Mouse (Mus musculus): Measurements from ENCODE around the gene Cracr2b. TPM values are rescaled to one million over a fixed set of nuclear protein-coding genes. Genes with fewer than 3 reads are reported as not detected.
"Not testable (repeated sequence)": the region's sequence is repeated elsewhere in the genome, so short reads cannot be mapped to it uniquely, and the experiment has no call there.

Gene Cracr2b
- polyA plus RNA-seq, 1 experiment from 2014 or later, result 9.9 TPM

DNA sequence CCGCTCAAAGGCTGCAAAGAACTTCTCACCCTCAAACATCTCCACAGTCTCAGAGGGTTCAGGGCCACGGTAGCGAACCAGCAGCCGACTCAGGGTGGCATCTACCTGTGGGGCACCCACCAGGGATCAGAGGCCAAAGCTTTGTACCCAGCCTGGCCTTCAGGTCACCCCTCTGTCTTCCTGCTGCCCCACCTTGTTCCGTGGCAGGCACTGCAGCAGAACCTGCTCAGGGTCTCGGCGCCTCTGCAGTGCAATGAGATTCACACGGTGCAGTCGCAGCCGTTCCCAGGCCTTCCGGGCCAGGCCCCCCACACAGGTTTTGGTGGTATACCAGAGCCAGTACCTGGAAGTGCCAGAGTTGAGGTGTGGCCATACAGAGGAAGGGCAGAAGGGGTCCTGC lies 21.1 kb upstream of the Cracr2b start:
- in situ Hi-C loops (cut with MboI; ENCODE audit: low pct_unique_long_range_greater_than_20kb), result no loop called here
- ChIA-PET CTCF (interaction anchor here (1.5 to 2.7 kb wide), 4 partner anchors 12 to 100 kb away, joined by 4 to 13 read pairs (median 8); no protein-coding TSS in a partner anchor), POLR2A (interaction anchor here (0.6 to 1.1 kb wide), 2 partner anchors 27 to 193 kb away, joined by 3 to 4 read pairs; no protein-coding TSS in a partner anchor)
- TF ChIP-seq CTCF (IDR thresholded peaks at IDR 0.05), result no peak
- H3K27me3 ChIP-seq, result no peaks in the 10 kb centered on the region
- no peak for DNase-seq (ENCODE audit: low read depth, low spot score)
- no peak for ATAC-seq

- in situ Hi-C loops (cut with MboI; ENCODE audit: low pct_unique_long_range_greater_than_20kb), result no loop called here
- POLR2A ChIA-PET, result interaction anchor here (1.1 kb wide), 1 partner anchor 26 kb away, joined by 3 read pairs; no protein-coding TSS in a partner anchor
- no peaks in the 10 kb centered on the region for H3K27me3 ChIP-seq
- ATAC-seq (no peak), DNase-seq (ENCODE audit: low read depth, low spot score) (no peak)
- CTCF ChIA-PET, result interaction anchor here (1.1 to 2.7 kb wide), 5 partner anchors 13 to 101 kb away, joined by 3 to 13 read pairs (median 7); no protein-coding TSS in a partner anchor
- TF ChIP-seq CTCF (IDR thresholded peaks at IDR 0.05), result no peak
These were observed 20.3 kb upstream of the Cracr2b start for GRCm38 (mm10) chr7:141440613-141441012.

DNA sequence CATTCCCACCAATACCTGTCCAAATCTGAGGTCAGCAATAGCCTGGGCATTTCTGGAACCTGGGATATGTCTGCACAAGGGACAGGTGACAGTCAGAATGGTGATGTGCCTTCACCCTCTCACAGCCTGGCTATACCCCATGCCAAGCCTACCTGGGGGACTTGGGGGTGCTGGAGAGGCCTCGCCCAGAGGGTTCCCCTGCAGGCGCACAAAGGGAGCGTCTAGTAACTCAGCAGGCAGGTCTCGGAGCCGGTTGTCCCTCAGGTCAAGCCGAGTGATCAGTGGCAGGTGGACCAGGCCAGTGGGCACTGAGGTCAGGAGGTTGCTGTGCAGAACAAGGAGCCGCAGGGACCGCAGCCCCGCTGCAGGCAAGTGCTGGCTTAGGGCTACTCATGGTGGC lies 19.4 kb upstream of the Cracr2b start:
- no peaks in the 10 kb centered on the region for H3K27me3 ChIP-seq
- ChIA-PET POLR2A (no interaction called here), CTCF (interaction anchor here (1.1 to 2.7 kb wide), 5 partner anchors 29 to 102 kb away, joined by 3 to 13 read pairs (median 7); partner anchors contain the start of gene Gatd1)
- in situ Hi-C loops (cut with MboI; ENCODE audit: low pct_unique_long_range_greater_than_20kb), result no loop called here
- TF ChIP-seq CTCF (IDR thresholded peaks at IDR 0.05), result no peak
- DNase-seq (ENCODE audit: low read depth, low spot score) (no peak), ATAC-seq (no peak)

- in situ Hi-C loops (cut with MboI; ENCODE audit: low pct_unique_long_range_greater_than_20kb), result no loop called here
- no peak for ATAC-seq
- no peak for TF ChIP-seq CTCF (IDR thresholded peaks at IDR 0.05)
These were observed 18.7 kb upstream of the Cracr2b start for GRCm38 (mm10) chr7:141442199-141442598.

DNA sequence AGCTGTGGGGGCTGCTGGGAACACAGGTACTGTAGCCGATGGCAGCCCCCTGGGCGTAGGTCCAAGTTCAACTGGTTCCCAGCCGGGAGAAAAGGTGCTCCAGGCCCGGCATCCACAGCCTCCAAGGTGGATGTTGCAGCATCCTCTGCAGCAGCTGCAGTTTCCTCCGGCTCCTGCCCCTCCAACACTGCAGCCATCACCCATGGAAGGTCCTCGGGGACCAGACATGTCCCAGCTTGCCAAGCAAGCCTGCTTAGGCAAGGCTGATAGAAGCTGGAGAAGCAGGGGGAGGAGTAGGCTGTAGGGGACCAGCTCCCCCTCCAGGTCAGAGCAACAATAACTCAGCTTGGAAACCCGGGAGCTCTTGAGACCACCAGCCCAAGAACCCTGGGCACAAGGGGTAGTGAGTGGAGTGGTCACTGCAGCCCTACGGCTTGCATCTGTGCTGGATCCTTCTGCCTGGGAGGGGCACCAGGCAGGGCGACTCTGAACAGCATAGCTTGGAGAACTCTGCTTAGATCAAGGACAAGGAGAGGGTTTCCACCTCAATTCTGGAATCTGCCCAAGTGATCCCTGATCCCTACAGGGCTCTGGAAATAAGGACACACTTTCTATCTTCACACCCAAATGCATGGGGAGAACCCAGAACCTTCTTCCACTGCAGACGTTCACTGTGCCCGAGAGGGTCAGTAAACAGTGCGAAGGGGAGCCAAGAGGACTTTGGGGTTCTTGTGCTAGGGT lies 17.6 kb upstream of the Cracr2b start:
- ATAC-seq, result peak; percentile 28

More at GRCm38 (mm10) chr7:141442199-141442598, 18.7 kb upstream of the Cracr2b start:
- no peaks in the 10 kb centered on the region for H3K27me3 ChIP-seq
- ChIA-PET CTCF (interaction anchor here (1.2 to 2.1 kb wide), 4 partner anchors 13 to 100 kb away, joined by 3 to 11 read pairs (median 5); partner anchors contain the start of genes Cend1 and Gatd1), POLR2A (interaction anchor here (1.1 to 1.4 kb wide), 2 partner anchors 34 to 35 kb away, joined by 3 read pairs; no protein-coding TSS in a partner anchor)
- no peak for DNase-seq (ENCODE audit: low read depth, low spot score)

DNA sequence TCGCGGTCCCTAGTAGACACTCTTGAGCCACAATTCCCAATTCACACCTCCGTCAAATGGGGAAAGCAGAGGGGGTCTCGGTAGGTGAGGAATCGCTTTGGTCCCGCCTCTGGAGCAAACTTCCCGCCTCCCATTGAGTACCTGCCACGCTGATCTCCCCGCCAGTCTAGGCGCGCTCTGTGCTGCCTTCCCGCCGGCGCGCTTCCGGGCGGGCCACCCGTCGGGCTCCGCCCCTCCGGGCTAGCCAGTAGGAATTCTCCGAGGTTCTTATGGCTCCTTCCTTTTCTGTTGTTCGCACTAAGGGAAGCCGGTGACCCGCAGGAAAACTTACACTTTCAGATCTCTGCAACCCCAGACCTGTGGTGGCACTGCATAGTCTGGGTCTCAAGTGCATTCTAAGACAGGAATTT lies 17.1 kb upstream of the Cracr2b start, which contains the start of gene Pidd1:
TSS of gene Pidd1 (minus strand) at position 198 of the 410 bp plus-strand sequence.
- no peak for TF ChIP-seq CTCF (IDR thresholded peaks at IDR 0.05)
- no peak for DNase-seq (ENCODE audit: low read depth, low spot score)
- in situ Hi-C loops (cut with MboI; ENCODE audit: low pct_unique_long_range_greater_than_20kb), result no loop called here
- CTCF ChIA-PET, result interaction anchor here (1.2 to 1.8 kb wide), 3 partner anchors 15 to 36 kb away, joined by 3 to 6 read pairs (median 4); partner anchors contain the start of gene Cend1
- POLR2A ChIA-PET, result interaction anchor here (1.4 kb wide), 2 partner anchors 25 to 33 kb away, joined by 3 to 4 read pairs; no protein-coding TSS in a partner anchor
- ATAC-seq, result peak; percentile 59
- no peaks in the 10 kb centered on the region for H3K27me3 ChIP-seq

More for the DNA sequence above, 17.6 kb upstream of the Cracr2b start:
- no peaks in the 10 kb centered on the region for H3K27me3 ChIP-seq
- ChIA-PET POLR2A (interaction anchor here (1.4 kb wide), 1 partner anchor 34 kb away, joined by 3 read pairs; no protein-coding TSS in a partner anchor), CTCF (interaction anchor here (1.2 to 2.1 kb wide), 5 partner anchors 14 to 101 kb away, joined by 3 to 11 read pairs (median 4); partner anchors contain the start of genes Cend1 and Gatd1)
- in situ Hi-C loops (cut with MboI; ENCODE audit: low pct_unique_long_range_greater_than_20kb), result no loop called here
- TF ChIP-seq CTCF (IDR thresholded peaks at IDR 0.05), result no peak
- no peak for DNase-seq (ENCODE audit: low read depth, low spot score)

- CTCF ChIA-PET; ATAC-seq; H3K27me3 ChIP-seq; DNase-seq (ENCODE audit: low read depth, low spot score); in situ Hi-C loops (cut with MboI; ENCODE audit: low pct_unique_long_range_greater_than_20kb): not testable (repeated sequence)
- POLR2A ChIA-PET, result interaction anchor here (0.8 to 1.1 kb wide), 2 partner anchors 10 to 22 kb away, joined by 3 read pairs; no protein-coding TSS in a partner anchor
These were observed 14.5 kb upstream of the Cracr2b start for GRCm38 (mm10) chr7:141446374-141446773.

DNA sequence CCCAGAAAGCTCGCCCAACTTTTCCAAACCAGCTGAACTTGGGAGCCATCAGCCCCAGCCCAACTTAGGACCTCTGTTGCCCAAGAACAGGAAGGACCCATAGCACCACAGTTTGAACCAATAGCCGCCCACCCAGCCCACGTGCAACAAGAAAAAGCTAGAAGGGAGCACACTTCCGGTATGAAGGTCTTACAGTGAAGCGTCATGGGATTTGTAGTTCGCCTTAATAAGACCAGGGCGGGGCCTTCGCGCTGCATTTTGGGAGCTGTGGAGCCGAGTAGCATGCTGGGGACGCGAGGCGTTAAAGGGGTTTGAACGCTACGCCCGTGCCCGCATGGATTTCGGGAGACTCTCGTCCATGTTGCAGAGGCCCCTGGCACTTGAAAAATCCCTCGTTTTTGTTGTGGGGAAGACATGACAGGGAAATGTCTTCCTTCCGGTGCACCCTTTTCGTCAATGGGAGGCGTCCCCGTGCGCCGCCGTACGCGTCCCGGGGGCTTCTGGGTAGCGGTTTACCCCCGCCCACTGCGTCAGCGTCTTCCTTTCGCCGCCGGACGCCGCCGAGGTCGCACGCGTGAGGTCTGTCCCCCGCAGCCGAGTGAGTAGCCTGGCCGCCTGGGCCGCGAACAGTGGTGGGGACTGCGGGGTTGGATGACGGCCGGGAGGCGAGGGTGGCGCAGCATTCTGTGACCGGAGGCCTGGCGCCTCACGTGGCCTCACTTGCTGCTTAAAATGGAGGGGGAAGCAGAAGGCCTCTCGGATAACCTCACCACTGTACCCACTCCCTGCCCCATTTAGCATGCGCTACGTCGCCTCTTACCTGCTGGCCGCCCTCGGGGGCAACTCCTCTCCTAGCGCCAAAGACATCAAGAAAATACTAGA lies 13.5 kb upstream of the Cracr2b start, which contains the start of gene Rplp2:
TSS of gene Rplp2 (plus strand) at position 261 of the 882 bp plus-strand sequence.
- POLR2A ChIA-PET, result interaction anchor here (0.8 to 1.1 kb wide), 2 partner anchors 9 to 21 kb away, joined by 3 read pairs; no protein-coding TSS in a partner anchor
- no peaks in the 10 kb centered on the region for H3K27me3 ChIP-seq
- no peak for DNase-seq (ENCODE audit: low read depth, low spot score)
- CTCF ChIA-PET, result interaction anchor here (1.4 kb wide), 1 partner anchor 39 kb away, joined by 3 read pairs; no protein-coding TSS in a partner anchor
- in situ Hi-C loops (cut with MboI; ENCODE audit: low pct_unique_long_range_greater_than_20kb), result no loop called here
- no peak for TF ChIP-seq CTCF (IDR thresholded peaks at IDR 0.05)
- ATAC-seq, result peak; percentile 74

GRCm38 (mm10) chr7:141451928-141452327 lies 9.0 kb upstream of the Cracr2b start:
- TF ChIP-seq CTCF (IDR thresholded peaks at IDR 0.05), result no peak
- POLR2A ChIA-PET, result no interaction called here
- ATAC-seq, result no peak
- H3K27me3 ChIP-seq, result no peaks in the 10 kb centered on the region
- CTCF ChIA-PET, result interaction anchor here (1.3 to 3.4 kb wide), 2 partner anchors 17 to 29 kb away, joined by 3 to 11 read pairs; no protein-coding TSS in a partner anchor
- no peak for DNase-seq (ENCODE audit: low read depth, low spot score)
- in situ Hi-C loops (cut with MboI; ENCODE audit: low pct_unique_long_range_greater_than_20kb), result loop anchor here (5.0 to 25.0 kb wide), 2 partner anchors 40 to 935 kb away; partner anchors contain the start of genes Ctsd, Gatd1 and Gm49369

Data from Patski (cell line).